Mouse (Mus musculus): ENCODE measurements at regions not wholly inside any gene's neighbourhood (a gene's known extent, or its start where the extent isn't known, plus 50 kb on each side); places are given as distances from the start of the nearest gene placed in this dataset.

DNA sequence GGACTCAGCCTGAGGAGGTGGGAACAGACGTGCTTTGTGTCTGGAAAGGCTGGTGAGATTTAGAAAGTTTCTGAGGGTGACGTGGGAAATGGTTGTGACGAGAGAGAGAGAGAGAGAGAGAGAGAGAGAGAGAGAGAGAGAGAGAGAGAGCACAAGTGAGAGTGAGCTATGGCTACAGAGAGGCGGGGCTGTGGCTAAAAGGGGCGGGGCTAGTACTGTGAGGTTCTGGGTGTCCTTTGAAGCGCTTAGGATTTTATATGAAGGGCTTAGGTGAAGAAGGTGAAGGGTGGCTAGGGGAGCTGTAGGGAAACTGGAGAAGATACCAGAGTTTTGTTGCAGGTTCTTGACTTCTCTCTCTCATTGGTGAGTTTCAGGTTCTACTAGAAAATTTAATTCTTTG is 210.6 kb upstream of the Serp2 start:
- H3K4me3 ChIP-seq (ENCODE audit: insufficient read depth, low read length), result no peak overlapping the region
- H3K4me1 ChIP-seq (ENCODE audit: control insufficient read depth, insufficient read depth, low read length), result no peaks in the 10 kb centered on the region
- no peak for TF ChIP-seq POLR2A (IDR thresholded peaks at IDR 0.05; ENCODE audit: borderline replicate concordance, low read depth, low read length)
- TF ChIP-seq CTCF (IDR thresholded peaks at IDR 0.05; ENCODE audit: low read depth, low read length), result no peak
- no peak overlapping the region for H3K27ac ChIP-seq (ENCODE audit: insufficient read depth, low read depth, low read length)

DNA sequence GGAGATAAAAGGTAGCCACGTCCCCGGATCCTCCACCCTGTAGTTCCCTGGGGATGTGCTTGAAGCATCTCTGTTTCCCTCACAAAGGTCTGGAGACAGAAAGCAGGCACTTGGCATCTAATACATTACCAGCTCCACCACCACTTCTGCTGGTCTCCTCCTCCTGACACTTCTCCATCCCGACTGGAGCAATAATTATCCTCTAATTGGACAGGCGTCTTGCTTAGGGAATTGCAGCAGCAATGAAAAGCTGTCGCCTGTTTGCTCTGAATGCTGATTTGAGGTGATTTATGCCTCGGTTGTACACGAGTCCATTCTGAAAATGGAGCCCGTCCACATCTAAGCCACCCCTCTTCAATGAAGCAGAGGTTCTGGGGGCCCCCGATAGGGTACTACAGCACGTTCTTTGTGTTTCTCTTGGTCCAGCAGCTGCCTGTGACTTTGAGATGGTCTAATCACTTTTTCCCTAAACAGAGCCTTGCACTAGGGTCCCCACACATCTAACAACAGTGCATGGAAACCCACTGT is 209.6 kb upstream of the Serp2 start:
- TF ChIP-seq CTCF (IDR thresholded peaks at IDR 0.05; ENCODE audit: low read depth, low read length) (no peak), POLR2A (IDR thresholded peaks at IDR 0.05; ENCODE audit: borderline replicate concordance, low read depth, low read length) (no peak)
- no peak overlapping the region for H3K4me3 ChIP-seq (ENCODE audit: insufficient read depth, low read length)
- no peaks in the 10 kb centered on the region for H3K4me1 ChIP-seq (ENCODE audit: control insufficient read depth, insufficient read depth, low read length)
- no peak overlapping the region for H3K27ac ChIP-seq (ENCODE audit: insufficient read depth, low read depth, low read length)

DNA sequence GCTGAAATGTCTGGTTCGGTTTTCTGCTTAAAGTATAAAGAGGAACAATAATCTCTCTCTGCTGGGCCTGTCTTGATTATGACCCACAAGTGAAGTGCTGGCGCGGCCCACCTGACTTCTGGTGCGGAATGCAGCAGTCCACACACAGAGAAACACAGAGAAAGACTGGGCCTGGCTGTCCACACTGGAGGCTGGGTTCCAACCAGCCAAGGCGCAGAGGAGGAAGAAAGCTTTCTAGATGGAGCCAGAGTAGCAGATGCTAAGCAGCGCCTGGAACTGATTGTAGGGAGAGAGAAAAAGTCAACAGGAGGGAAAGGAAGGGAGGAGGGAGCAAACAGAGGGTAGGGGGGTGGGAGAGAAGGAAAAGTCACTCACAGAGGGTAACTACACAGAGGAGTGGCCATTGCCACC is 208.4 kb upstream of the Serp2 start:
- Histone ChIP-seq H3K4me3 (ENCODE audit: insufficient read depth, low read length) (no peak overlapping the region), H3K27ac (ENCODE audit: insufficient read depth, low read depth, low read length) (no peak overlapping the region), H3K4me1 (ENCODE audit: control insufficient read depth, insufficient read depth, low read length) (no peaks in the 10 kb centered on the region)
- TF ChIP-seq POLR2A (IDR thresholded peaks at IDR 0.05; ENCODE audit: borderline replicate concordance, low read depth, low read length) (no peak), CTCF (IDR thresholded peaks at IDR 0.05; ENCODE audit: low read depth, low read length) (no peak)

DNA sequence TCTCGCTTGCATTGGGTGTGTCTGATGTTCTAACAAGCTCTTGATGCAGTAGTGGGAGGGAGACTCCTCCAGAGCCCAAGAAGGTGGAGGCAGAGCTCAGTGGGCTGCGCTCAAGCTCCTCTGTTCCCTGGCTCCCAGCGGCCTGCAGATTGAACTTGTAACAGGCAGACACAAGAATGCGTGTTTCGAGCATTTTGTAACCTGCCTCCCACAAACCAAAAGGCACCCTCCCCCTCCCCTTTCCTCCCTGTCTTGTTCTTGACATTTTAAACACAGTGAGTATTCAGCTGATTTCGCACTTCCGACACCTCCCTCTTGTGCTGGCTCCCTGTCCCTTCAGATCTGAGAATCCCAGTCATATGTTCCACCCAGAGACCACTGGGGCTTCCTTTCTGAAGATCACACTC is 207.7 kb upstream of the Serp2 start:
- H3K4me3 ChIP-seq (ENCODE audit: insufficient read depth, low read length), result no peak overlapping the region
- TF ChIP-seq CTCF (IDR thresholded peaks at IDR 0.05; ENCODE audit: low read depth, low read length) (no peak), POLR2A (IDR thresholded peaks at IDR 0.05; ENCODE audit: borderline replicate concordance, low read depth, low read length) (no peak)
- H3K27ac ChIP-seq (ENCODE audit: insufficient read depth, low read depth, low read length), result no peak overlapping the region
- no peaks in the 10 kb centered on the region for H3K4me1 ChIP-seq (ENCODE audit: control insufficient read depth, insufficient read depth, low read length)

DNA sequence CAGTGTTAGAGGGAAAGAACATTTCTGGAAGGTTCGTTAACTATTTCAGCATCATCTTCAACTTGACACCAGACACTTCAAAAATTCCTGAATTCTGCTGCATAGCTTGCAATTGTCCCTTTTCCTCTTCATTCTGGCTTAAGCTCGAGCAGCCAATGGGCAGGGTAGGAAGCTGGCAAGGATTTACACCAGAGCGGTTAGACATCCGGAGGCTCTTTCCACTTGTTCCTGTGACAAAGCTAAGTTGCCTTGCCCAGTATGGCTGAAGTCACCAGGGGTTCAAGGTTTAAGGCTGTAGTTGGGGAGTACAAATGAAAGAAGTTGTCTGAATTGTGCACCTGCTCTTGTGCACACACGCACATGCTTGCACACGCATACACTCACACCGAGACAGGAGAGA is 206.8 kb upstream of the Serp2 start:
- Histone ChIP-seq H3K27ac (ENCODE audit: insufficient read depth, low read depth, low read length) (no peak overlapping the region), H3K4me3 (ENCODE audit: insufficient read depth, low read length) (no peak overlapping the region), H3K4me1 (ENCODE audit: control insufficient read depth, insufficient read depth, low read length) (no peaks in the 10 kb centered on the region)
- TF ChIP-seq POLR2A (IDR thresholded peaks at IDR 0.05; ENCODE audit: borderline replicate concordance, low read depth, low read length), result no peak
- TF ChIP-seq CTCF (IDR thresholded peaks at IDR 0.05; ENCODE audit: low read depth, low read length), result no peak

DNA sequence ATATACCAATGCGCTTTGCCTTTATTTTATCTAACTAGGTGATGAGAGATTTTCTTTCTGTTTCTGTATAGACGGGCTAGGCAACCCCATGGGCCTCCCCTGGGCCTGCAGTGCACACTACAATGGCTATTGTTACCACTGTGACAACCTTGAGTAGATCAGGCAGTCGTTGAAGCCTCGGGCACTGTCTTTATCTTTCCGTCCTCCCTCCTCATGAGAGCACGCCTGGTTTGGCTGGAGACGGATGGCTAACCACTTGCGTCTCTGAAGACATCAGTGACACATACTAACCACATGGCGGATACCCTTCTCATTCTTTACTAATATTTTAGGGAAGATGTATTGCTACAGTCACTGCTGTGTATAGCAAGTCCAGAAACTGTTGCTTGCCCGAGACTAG is 206.1 kb upstream of the Serp2 start:
- H3K4me1 ChIP-seq (ENCODE audit: control insufficient read depth, insufficient read depth, low read length), result peaks cover 4% of the 10 kb centered on the region
- H3K4me3 ChIP-seq (ENCODE audit: insufficient read depth, low read length), result no peak overlapping the region
- TF ChIP-seq POLR2A (IDR thresholded peaks at IDR 0.05; ENCODE audit: borderline replicate concordance, low read depth, low read length) (no peak), CTCF (IDR thresholded peaks at IDR 0.05; ENCODE audit: low read depth, low read length) (no peak)
- no peak overlapping the region for H3K27ac ChIP-seq (ENCODE audit: insufficient read depth, low read depth, low read length)

DNA sequence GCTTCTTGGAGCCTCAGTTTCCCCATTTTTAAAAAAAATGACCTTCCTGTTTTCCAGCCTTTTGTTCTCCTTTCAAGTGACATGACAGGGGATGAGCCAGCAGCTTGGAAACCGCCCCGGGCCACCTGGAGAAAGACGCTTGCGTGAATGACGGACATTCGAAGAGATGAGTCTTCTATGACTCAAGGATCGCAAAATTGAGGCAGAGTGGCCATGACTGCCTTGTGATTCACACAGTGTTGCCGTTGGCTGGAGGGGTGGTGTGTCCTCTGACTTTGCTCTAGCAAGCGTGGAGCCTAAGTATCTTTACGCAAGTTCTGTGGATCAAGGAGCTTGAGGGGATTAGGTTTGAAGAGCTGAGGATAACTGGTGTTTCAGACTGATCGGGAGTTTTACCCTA is 205.0 kb upstream of the Serp2 start:
- TF ChIP-seq CTCF (IDR thresholded peaks at IDR 0.05; ENCODE audit: low read depth, low read length) (no peak), POLR2A (IDR thresholded peaks at IDR 0.05; ENCODE audit: borderline replicate concordance, low read depth, low read length) (no peak)
- H3K4me1 ChIP-seq (ENCODE audit: control insufficient read depth, insufficient read depth, low read length), result peaks cover 11% of the 10 kb centered on the region
- no peak overlapping the region for H3K27ac ChIP-seq (ENCODE audit: insufficient read depth, low read depth, low read length)
- no peak overlapping the region for H3K4me3 ChIP-seq (ENCODE audit: insufficient read depth, low read length)

DNA sequence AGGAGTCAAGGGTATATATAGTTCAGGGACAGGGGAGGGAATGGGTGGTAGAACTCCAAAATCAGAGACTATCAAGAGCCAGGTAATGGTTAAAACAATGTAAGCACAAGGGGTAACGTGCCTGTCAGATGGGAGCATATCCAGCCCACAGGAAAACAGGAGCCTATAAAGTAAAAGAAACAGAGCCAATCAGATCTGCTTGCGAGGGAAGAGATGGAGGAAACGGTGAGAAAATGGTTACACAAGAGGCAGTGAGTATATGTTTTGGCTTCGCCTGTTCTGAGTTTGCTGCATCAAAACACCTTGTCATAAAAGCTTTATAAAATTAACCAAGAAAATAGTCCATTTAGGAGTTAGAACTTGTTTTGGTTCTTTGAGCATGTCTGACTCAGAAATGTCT is 204.6 kb upstream of the Serp2 start:
- Histone ChIP-seq H3K4me3 (ENCODE audit: insufficient read depth, low read length) (no peak overlapping the region), H3K27ac (ENCODE audit: insufficient read depth, low read depth, low read length) (no peak overlapping the region), H3K4me1 (ENCODE audit: control insufficient read depth, insufficient read depth, low read length) (peaks cover 14% of the 10 kb centered on the region)
- TF ChIP-seq POLR2A (IDR thresholded peaks at IDR 0.05; ENCODE audit: borderline replicate concordance, low read depth, low read length) (no peak), CTCF (IDR thresholded peaks at IDR 0.05; ENCODE audit: low read depth, low read length) (no peak)

DNA sequence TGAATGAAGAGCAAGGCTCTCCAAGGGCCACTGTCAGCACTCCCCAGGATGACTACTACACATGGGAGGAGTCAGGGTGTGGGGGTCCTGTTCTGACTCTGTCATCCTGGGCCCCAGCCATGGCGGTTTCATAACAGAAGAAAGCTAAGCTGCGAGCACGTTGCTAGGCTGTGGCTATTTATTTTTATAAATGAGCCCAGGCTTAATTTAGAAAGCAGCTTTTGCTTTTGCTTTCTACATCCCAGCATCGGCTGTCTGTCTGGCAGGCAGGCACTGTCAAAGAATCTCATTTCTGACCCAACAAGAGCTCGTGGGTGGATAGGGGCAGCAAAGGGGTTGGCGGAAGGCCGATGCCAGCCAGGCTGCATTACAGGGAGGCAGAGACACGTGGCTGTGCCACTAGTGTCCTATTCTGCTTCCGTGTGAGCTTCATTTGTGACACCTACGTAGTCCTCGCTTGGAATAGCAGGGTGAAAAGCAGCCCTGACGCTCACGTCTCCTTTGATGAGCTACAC is 203.9 kb upstream of the Serp2 start:
- TF ChIP-seq CTCF (IDR thresholded peaks at IDR 0.05; ENCODE audit: low read depth, low read length) (no peak), POLR2A (IDR thresholded peaks at IDR 0.05; ENCODE audit: borderline replicate concordance, low read depth, low read length) (no peak)
- Histone ChIP-seq H3K27ac (ENCODE audit: insufficient read depth, low read depth, low read length) (no peak overlapping the region), H3K4me3 (ENCODE audit: insufficient read depth, low read length) (no peak overlapping the region), H3K4me1 (ENCODE audit: control insufficient read depth, insufficient read depth, low read length) (peaks cover 17% of the 10 kb centered on the region)

DNA sequence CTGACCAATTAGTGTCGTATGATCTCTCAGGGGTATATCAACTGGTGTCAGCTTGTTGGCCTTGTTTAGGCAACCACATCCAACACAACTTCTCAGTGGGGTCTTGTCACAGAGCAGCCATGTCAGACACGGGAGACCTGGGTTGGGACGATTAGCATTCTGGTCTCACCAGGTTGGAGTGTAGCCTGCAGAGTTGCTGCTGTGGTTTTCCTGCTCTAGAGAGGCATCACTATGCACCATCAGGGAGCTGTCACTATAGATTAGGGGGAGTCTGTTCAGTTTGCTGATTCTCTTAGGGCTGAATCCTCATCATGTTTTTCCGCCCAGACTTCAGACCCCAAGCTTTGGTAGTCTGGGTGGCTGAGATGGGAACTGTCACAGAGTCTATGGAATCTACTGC is 202.7 kb upstream of the Serp2 start:
- TF ChIP-seq CTCF (IDR thresholded peaks at IDR 0.05; ENCODE audit: low read depth, low read length) (no peak), POLR2A (IDR thresholded peaks at IDR 0.05; ENCODE audit: borderline replicate concordance, low read depth, low read length) (no peak)
- no peak overlapping the region for H3K27ac ChIP-seq (ENCODE audit: insufficient read depth, low read depth, low read length)
- no peak overlapping the region for H3K4me3 ChIP-seq (ENCODE audit: insufficient read depth, low read length)
- H3K4me1 ChIP-seq (ENCODE audit: control insufficient read depth, insufficient read depth, low read length), result peaks cover 19% of the 10 kb centered on the region

DNA sequence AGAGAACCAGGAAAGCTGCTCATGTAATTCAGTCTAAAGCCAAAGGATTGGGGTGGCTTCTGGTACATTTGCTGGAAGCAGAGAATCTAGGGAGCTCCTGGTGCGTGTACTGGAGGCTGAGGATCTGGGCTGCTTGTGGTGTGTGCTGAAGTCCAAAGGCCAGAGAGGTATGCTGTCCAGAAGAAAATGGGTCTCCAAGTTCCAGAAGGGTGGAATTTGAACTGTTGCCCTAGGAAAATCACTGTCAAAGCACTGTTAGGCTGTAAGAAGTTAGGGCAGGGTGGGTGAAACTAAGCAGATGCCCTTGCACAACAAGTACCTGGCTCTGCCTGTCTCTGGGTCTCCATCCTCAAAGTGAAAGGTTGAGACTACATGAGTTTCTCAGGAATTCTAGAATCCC is 201.9 kb upstream of the Serp2 start:
- Histone ChIP-seq H3K4me1 (ENCODE audit: control insufficient read depth, insufficient read depth, low read length) (peaks cover 19% of the 10 kb centered on the region), H3K27ac (ENCODE audit: insufficient read depth, low read depth, low read length) (no peak overlapping the region), H3K4me3 (ENCODE audit: insufficient read depth, low read length) (no peak overlapping the region)
- no peak for TF ChIP-seq CTCF (IDR thresholded peaks at IDR 0.05; ENCODE audit: low read depth, low read length)

All from bone marrow macrophage, adult 2 months (primary cell).